Mouse (Mus musculus): ENCODE measurements around the gene Slc25a22. TPM values are rescaled to one million over a fixed set of nuclear protein-coding genes. Genes with fewer than 3 reads are reported as not detected.

The Slc25a22 gene
- polyA plus RNA-seq (2016; fragmentation: Nextera tagmentation; extraction: Ambion mirVana) = 46.8 and 49.6 TPM in 2 replicates

DNA sequence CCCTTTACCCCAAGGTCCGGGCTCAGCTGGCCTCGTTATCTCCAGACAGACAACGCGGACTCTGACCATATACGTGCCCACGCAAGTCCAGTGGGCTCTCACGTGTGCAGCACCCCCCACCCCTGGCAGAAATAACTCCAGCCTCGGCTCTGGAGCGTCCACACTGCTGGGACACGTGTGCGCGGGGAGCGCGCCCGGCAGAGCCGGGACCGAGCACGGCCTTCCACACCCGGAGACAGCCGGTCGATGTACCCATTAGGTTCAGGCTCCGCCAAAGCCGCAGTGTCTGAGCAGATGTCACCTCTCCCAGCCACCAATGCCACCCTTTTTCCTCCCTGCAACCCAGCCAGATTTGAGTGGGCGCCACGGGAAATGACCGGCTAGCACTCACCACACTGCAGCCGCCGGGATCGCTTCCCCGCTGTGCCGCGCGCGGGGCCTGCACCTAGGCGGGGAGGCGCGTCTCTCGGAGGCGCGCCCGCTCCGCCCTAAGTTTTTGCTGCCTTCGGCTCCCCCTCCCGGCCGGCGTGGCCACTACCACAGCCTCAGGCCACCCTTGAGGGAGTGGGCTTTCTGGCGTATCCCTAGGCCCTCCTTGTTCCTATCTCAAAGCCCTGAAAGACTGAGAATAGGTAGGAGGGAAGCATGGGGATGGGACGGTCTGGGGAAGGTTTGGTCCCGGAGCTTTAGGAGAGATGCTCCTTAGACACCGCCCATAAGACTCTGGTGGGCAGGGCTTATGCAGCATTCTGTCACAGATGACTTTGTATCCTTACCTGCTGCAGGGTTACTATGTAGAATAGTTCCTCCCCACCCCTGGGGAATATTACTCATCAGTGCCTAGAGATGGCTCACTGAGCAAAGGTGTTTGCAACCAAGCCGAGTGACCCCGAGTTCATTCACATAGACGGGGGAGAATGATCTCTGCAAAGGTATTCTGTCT, at the start of gene Slc25a22:
Gene Slc25a22 (minus strand): TSS at position 715 of the 943 bp plus-strand sequence.
- H3K4me3 ChIP-seq = peak within 1 kb of the TSS; percentile 72
- H3K4me1 ChIP-seq = peaks cover 77% of the 10 kb centered on the region
- 5% methylated on average over 53 of the region's 53 CpGs for WGBS
- H3K27me3 ChIP-seq (ENCODE audit: poor library complexity, severe bottlenecking) = no peaks in the 10 kb centered on the region
- peaks cover 65% of the 10 kb centered on the region for H3K36me3 ChIP-seq (replicated peaks)
- DNase-seq (ENCODE audit: extremely low spot score, low spot score) = peak; percentile 80
- H3K27ac ChIP-seq = peak within 1 kb of the TSS; percentile 88
- no peaks in the 10 kb centered on the region for H3K9me3 ChIP-seq

DNA sequence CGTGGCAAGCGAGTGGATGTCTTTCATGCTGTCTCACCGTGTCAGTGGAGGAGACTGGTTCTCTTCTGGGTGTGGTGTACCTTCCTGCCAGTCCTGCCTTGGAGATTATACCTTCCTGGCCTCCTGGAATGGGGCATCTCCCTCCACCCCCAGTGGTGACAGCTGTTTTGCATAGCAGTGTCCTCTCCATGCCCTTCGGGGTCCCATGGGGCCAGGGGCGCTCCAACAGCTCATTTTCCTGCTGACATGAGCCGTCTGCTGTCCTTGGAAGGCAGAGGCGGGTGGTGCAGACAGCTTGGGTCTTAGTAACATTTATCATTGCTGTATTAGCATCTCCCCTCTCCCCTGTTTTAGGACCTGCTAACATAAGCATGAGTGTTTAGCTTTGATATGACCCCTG, 49.4 kb upstream of the Slc25a22 start:
- Histone ChIP-seq H3K27ac (no peak overlapping the region), H3K36me3 (replicated peaks) (peaks cover 17% of the 10 kb centered on the region), H3K4me3 (no peak overlapping the region), H3K27me3 (ENCODE audit: poor library complexity, severe bottlenecking) (peaks cover 23% of the 10 kb centered on the region), H3K9me3 (no peaks in the 10 kb centered on the region), H3K4me1 (peaks cover 14% of the 10 kb centered on the region)
- no peak for DNase-seq (ENCODE audit: extremely low spot score, low spot score)
- 86% methylated on average over 7 of the region's 7 CpGs for WGBS

DNA sequence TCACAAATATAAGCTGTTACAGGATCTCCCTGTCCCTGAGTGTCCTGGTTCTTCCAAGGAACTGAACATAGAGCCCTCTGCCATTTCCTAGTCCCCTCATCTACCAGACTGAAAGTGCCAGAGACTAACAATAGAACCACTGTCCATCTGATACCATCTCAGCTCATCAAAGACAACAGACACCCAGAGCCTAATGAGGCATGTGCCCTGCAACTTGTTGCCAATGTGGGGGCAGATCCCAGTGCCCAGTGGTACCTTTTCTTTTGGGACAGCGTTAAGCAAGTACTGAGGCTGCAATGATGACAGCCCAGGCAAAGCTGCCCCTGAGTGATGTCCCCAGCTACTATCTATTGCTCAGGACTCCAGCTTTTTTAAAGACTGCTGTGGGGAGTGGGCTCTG, 48.5 kb upstream of the Slc25a22 start:
- 97% methylated on average over 1 of the region's 1 CpGs for WGBS
- Histone ChIP-seq H3K27ac (no peak overlapping the region), H3K4me3 (no peak overlapping the region), H3K27me3 (ENCODE audit: poor library complexity, severe bottlenecking) (peaks cover 32% of the 10 kb centered on the region), H3K36me3 (replicated peaks) (peaks cover 8% of the 10 kb centered on the region), H3K9me3 (no peaks in the 10 kb centered on the region), H3K4me1 (peaks cover 24% of the 10 kb centered on the region)
- no peak for DNase-seq (ENCODE audit: extremely low spot score, low spot score)

DNA sequence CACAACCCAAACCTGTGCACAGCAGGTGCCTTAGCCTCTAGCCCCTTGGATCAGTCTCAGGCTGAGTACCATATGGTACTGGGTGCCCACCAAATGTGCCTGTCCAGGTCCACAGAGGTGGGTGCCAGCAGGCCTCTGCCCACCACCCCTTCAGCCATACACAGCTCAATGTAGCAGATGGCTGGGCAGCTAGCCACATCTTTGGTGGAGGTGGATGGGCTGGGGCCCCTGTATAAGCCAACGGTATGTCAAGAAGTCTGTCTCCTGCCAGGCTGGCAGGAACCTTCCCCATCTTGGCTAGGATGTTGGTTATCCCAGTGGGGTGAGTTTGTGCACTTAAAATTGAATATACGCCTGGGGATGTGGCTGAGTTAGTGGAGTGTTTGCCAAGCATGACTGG, 47.9 kb upstream of the Slc25a22 start:
- no peak for DNase-seq (ENCODE audit: extremely low spot score, low spot score)
- peaks cover 2% of the 10 kb centered on the region; the same call in 1 of the 2 replicates for H3K36me3 ChIP-seq (replicated peaks)
- 86% methylated on average over 2 of the region's 2 CpGs for WGBS

DNA sequence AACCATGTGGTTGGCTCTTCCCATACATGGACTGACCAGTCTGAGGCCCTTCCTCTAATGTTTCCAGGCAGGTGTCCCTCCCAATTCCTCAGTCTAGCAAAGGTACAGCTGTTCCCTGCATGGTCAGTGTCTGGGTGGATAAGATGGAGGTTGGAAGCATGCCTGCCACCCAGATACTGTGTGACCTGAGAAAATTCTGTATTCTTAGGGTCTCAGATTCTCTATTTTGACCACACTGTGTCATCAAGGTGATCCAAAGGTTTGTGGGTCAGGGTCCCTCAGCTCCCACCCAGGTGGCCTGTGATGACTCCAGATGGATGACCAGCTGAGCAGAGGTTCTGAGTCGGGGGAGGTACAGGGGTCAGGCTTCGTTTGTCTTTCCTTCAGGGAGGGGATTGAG, 47.5 kb upstream of the Slc25a22 start:
- WGBS = 82% methylated on average over 2 of the region's 2 CpGs
- H3K9me3 ChIP-seq = no peaks in the 10 kb centered on the region
- no peaks in the 10 kb centered on the region; the same call in 1 of the 2 replicates for H3K36me3 ChIP-seq (replicated peaks)
- peaks cover 30% of the 10 kb centered on the region for H3K4me1 ChIP-seq
- H3K27me3 ChIP-seq (ENCODE audit: poor library complexity, severe bottlenecking) = peaks cover 35% of the 10 kb centered on the region
- no peak for DNase-seq (ENCODE audit: extremely low spot score, low spot score)
- H3K27ac ChIP-seq = no peak overlapping the region
- no peak overlapping the region for H3K4me3 ChIP-seq

More for the DNA sequence above, 47.9 kb upstream of the Slc25a22 start:
- H3K27ac ChIP-seq = no peak overlapping the region
- H3K27me3 ChIP-seq (ENCODE audit: poor library complexity, severe bottlenecking) = peaks cover 35% of the 10 kb centered on the region
- no peaks in the 10 kb centered on the region for H3K9me3 ChIP-seq
- H3K4me3 ChIP-seq = no peak overlapping the region
- peaks cover 30% of the 10 kb centered on the region for H3K4me1 ChIP-seq

DNA sequence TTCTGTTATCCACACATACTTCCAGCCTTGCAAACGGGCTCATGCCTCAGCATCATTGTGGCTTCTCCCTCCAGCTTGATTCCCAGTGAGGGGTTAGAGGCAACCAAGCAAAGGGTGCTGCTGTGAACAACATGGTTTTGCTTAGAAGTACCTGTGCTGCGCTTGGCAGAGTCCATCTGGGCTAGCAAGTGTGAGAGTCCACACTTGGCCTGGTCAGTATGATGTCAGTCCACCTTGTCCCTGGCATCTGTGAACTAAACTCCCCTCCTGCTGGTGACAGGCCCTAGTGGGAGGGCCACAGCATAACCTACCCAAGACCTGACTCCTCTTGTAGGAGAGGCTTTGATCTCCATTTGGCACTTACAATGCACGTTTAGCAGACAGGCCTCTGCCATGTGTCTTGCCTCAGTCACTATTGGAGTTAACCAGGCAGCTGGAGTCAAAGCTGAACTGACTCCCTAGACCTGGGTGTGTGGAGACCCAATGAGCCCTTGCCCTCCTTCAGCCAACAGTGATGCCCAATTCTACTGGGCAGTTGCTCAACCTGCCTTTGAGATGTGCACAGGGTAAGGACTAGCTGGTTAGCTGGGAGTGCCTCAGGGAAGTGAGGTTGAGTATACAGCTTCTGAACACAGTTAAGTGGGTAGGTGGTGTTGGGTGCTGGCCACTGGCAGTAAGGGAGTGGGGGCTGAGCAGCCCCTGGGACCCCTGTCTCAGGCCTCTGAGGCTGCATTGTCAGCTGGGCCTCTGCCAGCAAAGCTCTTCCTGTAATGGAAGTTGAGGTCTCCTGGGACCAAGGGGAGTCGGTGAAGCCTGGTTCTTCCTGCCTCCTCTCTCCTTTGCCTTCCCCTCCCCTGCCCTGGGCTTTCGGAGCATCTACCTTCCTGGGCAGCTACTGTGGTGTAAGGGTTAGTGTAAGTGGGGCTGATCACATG, 46.8 kb upstream of the Slc25a22 start:
- Histone ChIP-seq H3K27me3 (ENCODE audit: poor library complexity, severe bottlenecking) (peaks cover 35% of the 10 kb centered on the region), H3K4me1 (peaks cover 30% of the 10 kb centered on the region), H3K9me3 (no peaks in the 10 kb centered on the region), H3K4me3 (no peak overlapping the region), H3K36me3 (replicated peaks) (no peaks in the 10 kb centered on the region; the same call in 1 of the 2 replicates), H3K27ac (no peak overlapping the region)
- WGBS = 81% methylated on average over 5 of the region's 5 CpGs
- DNase-seq (ENCODE audit: extremely low spot score, low spot score) = no peak

DNA sequence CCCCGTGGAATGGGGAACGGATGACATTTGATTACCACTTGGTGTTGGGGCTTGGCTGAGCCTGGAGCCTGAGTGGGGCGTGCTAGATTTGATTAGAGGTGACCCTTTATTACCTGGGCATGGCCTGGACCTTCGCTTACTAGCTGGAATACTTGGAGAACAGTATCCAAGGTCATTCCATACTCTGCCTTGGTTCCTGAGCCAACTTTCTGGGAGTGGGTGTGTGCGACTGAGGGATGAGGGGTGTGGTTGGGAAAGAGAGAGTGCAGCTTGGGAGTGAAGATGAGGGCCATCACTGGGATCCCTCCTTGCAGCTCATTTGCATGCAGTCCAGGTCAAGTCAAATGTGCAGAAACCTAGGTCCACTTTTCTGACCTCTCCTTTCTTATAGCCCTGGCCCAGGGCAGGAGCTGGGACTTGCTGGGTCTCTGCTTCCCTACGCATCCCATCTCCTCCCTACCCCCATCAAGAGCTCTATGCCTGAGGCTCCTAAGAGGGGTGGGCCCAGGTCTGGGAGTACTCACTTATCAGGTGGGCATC, 45.5 kb upstream of the Slc25a22 start:
- whole genome bisulfite sequencing = 71% methylated on average over 6 of the region's 6 CpGs
- no peak for DNase-seq (ENCODE audit: extremely low spot score, low spot score)
- Histone ChIP-seq H3K36me3 (replicated peaks) (no peaks in the 10 kb centered on the region; the same call in 1 of the 2 replicates), H3K9me3 (no peaks in the 10 kb centered on the region), H3K27me3 (ENCODE audit: poor library complexity, severe bottlenecking) (peaks cover 37% of the 10 kb centered on the region), H3K27ac (no peak overlapping the region), H3K4me1 (peaks cover 32% of the 10 kb centered on the region), H3K4me3 (peak overlapping the region; percentile 76)

DNA sequence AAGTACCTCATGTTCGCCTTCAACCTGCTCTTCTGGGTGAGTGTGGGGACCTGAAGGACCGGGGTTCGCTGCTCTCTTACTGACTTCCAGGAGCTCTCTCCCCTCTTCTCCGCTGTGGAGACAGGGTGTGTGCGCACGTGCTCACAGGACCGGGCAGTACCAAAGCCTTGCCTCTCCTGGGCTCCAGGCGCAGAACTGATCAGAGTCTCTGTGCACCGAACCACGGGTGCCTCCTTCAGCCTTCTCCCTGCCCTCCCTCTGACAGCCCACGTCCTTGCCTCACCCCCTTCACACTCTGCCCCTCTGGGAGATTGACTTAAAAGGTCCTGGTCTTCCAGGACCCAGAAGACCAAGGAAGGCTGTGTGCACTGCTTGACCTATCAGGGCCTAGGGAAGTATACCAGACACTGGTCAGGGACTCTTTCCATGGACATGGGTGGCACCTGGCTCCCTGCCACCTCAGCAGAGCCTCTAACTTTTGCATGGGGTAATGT, 44.9 kb upstream of the Slc25a22 start:
- H3K4me1 ChIP-seq = peaks cover 38% of the 10 kb centered on the region
- H3K27ac ChIP-seq = peak overlapping the region; percentile 82
- no peaks in the 10 kb centered on the region; the same call in 1 of the 2 replicates for H3K36me3 ChIP-seq (replicated peaks)
- 10% methylated on average over 11 of the region's 11 CpGs for WGBS
- H3K4me3 ChIP-seq = peak overlapping the region; percentile 76
- H3K27me3 ChIP-seq (ENCODE audit: poor library complexity, severe bottlenecking) = peaks cover 43% of the 10 kb centered on the region
- no peak for DNase-seq (ENCODE audit: extremely low spot score, low spot score)
- H3K9me3 ChIP-seq = no peaks in the 10 kb centered on the region

DNA sequence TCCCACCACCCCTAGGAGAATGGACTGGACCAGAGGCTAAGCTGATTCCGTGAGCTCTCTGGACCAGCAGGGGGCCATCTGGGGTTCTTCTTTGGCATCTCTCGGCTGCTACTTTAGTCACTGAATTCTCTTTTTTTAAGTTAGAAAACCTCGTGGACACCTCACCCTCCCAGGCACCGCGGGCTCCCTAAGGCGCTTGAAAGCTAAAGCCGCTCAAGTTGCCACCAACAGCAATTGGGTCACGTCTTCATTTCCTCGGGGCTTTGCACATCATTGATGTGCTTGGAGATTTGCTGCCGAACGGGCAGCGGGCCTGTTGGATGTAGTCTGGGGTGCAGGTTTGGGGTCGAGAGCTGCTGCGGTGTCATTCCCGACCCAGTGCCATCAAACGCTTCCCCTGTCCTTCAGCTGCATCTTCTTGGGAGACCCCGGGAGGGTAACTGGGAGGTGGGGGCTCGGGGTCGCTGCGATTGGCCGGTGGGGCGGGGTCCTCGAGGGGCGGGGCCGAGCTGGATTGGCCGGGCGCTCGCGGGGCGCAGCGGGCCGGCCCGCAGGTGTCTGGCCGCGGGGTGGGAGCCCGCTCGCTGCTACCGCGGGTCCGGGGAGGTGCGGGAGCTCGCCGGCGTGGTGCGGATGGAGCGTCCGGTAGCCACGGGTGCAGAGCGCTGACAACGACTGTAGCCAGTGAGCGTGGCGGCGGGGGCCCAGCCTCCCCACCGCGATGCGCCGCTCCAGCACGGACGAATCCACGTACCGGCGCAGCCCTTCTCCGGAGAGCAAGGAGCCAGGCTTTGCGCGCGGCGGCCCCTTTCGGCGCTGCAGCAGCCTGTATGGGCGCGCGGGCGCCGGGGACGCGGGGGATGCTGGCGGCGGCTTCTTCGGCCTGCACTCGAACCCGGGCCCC, 44.1 kb upstream of the Slc25a22 start:
- Histone ChIP-seq H3K4me3 (peak overlapping the region; percentile 76), H3K27me3 (ENCODE audit: poor library complexity, severe bottlenecking) (peaks cover 51% of the 10 kb centered on the region), H3K9me3 (no peaks in the 10 kb centered on the region), H3K27ac (peak overlapping the region; percentile 82), H3K36me3 (replicated peaks) (no peaks in the 10 kb centered on the region; the same call in 1 of the 2 replicates), H3K4me1 (peaks cover 46% of the 10 kb centered on the region)
- DNase-seq (ENCODE audit: extremely low spot score, low spot score) = peak; percentile 71
- WGBS = under 1% methylated on average over 81 of the region's 81 CpGs

DNA sequence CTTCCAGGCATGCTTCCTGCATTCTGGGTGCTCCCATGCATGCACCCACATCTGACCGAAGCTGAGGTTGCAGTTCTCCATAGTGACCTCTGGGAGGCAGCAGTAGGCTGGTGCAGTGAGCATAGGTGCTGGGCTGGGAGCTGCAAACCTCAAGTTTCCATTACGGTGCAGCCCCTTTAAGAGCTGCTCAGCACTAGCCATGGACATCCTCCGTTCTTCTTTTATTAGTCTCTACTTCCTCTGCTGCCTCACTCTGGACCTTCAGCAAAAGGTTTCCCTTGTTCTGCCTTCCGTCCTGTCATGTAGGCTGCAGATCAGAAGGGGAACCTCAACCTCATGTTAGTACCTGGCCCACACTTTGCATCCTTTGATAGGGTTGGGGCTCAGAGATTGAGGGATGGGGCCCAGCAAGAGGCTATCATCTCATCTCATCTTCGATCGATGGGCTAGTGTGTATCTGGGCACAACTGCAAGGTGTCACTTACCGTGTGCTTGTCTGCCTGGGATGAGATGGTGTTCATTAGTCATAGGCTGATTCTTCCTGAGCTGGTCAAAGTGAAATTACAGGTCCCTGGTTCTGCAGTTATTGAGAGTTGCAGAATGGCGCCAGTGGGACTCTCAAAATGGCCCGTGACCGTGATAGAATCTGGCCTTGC, 43.3 kb upstream of the Slc25a22 start:
- peak; percentile 61 for DNase-seq (ENCODE audit: extremely low spot score, low spot score)
- H3K4me1 ChIP-seq = peaks cover 54% of the 10 kb centered on the region
- no peaks in the 10 kb centered on the region for H3K9me3 ChIP-seq
- H3K27ac ChIP-seq = peak overlapping the region; percentile 82; the same call in 1 of the 2 replicates
- H3K27me3 ChIP-seq (ENCODE audit: poor library complexity, severe bottlenecking) = peaks cover 59% of the 10 kb centered on the region
- WGBS = 10% methylated on average over 10 of the region's 10 CpGs
- peak overlapping the region; percentile 76 for H3K4me3 ChIP-seq
- H3K36me3 ChIP-seq (replicated peaks) = no peaks in the 10 kb centered on the region

DNA sequence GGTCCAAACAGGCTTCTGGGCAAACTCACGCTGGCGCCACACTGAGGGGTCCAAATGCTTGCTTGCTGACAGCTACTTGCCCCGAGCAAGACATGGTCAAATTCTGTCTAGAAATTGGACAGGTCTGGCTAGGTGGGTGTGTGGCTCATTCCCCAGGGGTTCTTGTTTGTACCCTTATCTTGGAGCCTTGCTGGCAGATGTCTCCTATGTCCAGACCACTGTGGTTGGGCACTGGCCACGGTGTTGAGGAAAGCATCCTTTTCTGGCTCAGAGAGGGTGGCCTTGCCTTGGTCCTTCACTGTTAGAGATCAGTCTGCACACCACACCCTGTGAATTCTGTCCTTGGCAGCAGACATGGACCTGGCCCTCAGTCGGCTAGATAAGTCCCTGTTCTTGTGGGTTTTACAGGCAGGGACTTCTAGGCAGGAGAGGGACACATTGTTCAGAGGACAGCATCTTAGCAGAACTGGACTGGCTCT, 40.6 kb upstream of the Slc25a22 start:
- Histone ChIP-seq H3K9me3 (no peaks in the 10 kb centered on the region), H3K36me3 (replicated peaks) (no peaks in the 10 kb centered on the region), H3K4me3 (no peak overlapping the region), H3K27ac (no peak overlapping the region), H3K4me1 (peaks cover 70% of the 10 kb centered on the region), H3K27me3 (ENCODE audit: poor library complexity, severe bottlenecking) (peaks cover 53% of the 10 kb centered on the region)
- WGBS = 84% methylated on average over 5 of the region's 5 CpGs
- no peak for DNase-seq (ENCODE audit: extremely low spot score, low spot score)
